Mouse (Mus musculus): ENCODE measurements around the gene Foxd1.

Gene Foxd1

DNA sequence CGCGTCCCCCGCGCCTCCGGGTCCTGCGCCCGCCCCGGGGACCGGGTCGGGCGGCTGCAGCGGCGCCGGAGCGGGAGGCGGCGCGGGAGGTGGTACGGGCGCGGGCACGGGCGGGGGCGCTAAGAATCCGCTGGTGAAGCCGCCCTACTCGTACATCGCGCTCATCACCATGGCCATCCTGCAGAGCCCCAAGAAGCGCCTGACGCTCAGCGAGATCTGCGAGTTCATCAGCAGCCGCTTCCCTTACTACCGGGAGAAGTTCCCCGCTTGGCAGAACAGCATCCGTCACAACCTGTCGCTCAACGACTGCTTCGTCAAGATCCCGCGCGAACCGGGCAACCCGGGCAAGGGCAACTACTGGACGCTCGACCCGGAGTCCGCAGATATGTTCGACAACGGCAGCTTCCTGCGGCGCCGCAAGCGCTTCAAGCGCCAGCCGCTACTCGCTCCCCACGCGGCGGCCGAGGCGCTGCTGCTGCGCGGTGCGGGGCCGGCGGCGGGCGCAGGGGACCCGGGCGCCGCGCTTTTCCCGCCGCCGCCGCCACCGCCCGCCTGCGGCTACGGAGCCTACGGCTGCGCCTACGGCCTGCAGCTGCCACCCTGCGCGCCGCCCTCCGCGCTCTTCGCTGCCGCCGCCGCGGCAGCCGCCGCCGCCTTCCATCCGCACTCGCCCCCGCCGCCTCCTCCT is 973 bp downstream of the Foxd1 start:
- DNase-seq (ENCODE audit: low read depth in 2 of 2, low spot score in 2 of 2), result no peak

DNA sequence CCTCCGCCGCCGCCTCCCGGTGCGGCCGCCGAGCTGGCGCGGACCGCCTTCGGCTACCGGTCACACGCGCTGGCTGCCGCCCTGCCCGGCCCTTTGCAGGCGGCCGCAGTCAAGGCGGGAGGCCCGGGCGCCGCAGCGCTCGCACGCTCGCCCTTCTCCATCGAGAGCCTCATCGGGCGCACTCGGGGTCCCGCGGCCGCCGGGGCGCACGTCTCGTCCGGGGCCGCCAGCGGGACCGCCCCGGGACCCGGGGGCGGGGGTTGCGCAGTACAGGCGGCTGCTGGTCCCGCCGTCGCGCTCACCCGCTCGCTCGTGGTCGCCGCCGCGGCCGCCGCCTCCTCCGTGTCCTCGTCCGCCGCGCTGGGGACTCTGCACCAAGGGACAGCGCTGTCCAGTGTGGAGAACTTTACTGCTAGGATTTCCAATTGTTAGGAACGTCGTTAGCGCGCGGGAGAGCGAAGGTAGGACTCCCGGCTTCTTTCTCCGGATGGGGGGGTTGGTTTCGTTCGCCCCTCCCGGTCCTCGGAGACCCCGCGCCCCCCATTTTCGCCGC is 1.6 kb downstream of the Foxd1 start:
- no peak for DNase-seq (ENCODE audit: low read depth in 2 of 2, low spot score in 2 of 2)

DNA sequence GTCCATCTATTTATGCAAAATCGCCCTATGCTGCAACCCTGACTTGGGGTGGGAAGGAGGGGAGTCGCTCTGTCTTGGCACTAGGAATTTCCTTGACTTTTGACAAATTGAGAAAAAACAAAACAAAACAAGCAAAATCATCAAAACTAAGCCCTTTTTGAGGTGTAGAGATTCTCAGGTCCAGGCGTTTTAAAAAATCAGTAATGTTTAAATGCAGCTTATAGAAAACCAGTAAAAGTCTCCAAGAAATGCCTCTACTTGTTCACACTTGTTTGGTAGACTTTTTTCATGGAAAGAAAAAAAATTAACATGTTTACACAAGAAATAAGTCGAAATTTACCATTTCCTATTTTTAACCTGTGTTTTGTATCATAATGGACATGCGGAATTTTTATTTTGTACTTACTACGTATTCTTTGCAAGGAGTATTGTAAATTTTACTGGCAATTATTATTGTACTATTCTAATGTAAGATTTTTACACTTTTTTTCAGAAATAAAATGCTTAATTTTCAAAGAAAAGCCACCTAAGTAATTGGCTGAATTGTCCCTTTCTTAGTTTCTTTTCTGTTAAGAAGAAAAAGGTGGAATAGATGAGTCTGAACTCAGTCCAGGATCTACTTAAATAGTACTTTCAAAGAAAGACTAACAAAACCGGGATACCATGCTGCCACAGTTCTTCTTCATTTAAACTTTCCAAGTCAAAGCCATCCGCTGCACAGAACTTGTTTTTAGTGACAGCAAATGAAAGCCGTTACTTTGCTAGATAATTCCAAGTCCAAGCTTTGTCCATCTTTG is 2.3 kb downstream of the Foxd1 start:
- no peak for DNase-seq (ENCODE audit: low read depth in 2 of 2, low spot score in 2 of 2)

DNA sequence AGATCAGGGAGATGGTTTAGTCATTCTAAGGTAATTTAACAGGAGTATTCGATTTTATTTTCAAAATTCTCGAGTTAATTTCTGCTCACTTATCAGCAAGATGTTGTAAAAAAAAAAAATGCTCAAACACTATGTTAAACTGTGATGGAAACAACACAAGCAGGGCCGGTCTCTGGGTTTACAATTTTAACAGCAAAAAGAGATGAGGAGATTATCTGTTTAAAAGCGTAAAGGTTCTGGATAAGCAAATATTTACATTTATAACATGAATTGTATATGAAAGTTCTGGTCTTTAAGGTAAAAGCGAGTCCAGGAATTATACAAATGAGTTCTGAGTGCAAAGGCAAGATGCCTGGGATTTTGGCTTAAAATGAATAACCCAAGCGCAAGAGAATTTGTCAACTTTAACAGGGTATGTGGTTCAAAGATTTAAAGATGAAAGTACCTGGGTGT is 3.0 kb downstream of the Foxd1 start:
- no peak for DNase-seq (ENCODE audit: low read depth in 2 of 2, low spot score in 2 of 2)

DNA sequence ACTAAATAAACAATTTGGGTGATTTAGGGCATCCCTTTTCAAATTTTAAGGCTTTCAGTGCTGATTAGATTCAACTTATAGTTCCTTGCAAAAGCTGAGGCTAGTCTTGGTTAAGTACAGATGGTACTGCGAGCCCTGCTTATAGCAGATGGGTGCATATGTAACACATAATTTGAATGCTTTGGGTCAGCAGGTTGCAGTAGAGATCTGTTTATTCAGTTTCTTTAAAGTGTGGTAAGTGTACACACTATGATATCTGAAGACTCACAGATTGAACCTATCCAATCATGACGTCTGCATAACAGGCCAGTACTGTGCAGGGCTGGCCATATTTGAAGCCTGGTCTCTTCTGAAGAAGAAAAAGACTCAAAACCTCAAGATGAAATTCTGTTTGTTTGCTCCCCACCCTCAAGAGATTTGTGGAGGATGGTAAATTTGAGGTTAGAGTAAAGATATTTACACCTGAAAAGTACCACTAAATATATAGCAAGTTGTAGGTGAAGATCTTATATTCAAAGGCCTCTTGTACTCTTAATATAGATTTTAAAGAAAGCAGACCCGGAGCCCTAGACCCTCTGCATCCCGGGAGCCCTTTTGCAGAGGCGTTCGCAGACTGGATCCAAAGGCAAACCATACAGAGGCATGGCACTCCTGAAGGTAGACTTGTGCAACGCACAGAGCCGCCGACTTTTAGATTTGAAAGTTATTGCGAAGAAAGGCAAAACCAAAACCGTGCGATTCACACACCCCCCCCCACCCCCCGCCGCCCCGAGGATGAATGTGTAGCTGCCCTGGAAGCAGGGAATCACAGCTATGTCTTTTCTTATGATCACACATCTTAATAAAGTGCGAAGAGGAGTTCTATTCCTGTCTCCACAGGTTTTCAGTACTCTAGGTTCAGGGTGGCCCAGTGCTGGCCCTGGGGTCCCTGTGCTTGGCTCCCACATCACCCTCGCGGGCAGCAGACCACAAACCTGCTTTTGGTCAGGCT is 3.7 kb downstream of the Foxd1 start:
- no peak for DNase-seq (ENCODE audit: low read depth in 2 of 2, low spot score in 2 of 2)

DNA sequence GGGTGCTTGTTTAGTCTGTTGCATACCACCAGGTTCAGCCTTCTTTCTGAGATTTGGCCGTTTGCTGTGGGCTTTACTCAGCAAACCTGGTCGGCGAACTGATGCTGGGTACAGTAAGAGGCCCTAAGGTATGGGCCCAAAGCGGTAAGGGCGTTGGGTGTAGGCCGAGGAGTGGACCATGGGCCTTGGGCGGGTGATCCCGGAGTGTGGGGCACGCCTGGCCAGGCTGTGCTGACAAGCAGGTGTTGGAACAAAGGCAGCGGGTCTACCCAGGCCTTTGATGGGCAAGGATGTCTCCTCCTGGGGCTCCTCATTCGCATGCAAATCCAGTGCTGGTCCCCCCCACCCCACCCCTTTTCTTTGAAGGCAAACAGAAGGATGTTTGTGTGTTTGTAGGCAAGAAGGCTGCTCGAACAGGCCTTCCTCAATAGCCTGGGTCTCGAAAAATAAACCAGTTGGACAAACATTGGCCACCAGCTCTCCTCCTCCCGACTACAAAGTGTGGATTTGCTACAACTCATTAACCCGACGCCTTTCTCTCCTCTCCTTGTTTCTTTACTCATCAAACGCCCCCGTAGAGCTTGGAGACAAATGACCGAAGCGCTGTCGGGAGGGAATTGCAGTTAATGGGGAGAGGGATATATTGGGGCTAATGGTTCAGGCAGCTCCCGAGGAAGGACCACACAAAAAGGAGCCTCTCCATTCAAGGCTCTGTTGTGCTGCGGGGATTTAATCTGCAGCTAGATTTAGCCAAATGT is 4.6 kb downstream of the Foxd1 start:
- no peak for DNase-seq (ENCODE audit: low read depth in 2 of 2, low spot score in 2 of 2)

DNA sequence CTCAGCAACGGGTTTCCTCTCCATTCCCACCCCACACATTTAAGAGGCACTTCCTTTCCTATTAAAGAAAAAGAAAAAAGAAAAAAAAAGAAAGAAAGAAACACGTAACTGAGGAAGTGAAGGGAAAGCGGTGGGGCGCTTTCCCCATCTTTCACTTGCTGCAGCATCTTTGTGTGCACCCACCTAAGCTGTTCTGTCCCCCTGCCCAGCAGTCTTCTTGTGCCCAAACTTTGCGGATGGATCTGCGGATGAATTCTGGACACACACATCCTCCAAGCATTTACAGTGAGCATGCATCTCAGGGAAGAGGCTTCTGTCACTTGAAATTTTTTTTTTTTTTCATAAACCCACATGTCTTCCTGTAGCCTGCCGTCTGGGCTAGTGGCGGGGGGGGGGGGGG is 5.3 kb downstream of the Foxd1 start:
- no peak for DNase-seq (ENCODE audit: low read depth in 2 of 2, low spot score in 2 of 2)

DNA sequence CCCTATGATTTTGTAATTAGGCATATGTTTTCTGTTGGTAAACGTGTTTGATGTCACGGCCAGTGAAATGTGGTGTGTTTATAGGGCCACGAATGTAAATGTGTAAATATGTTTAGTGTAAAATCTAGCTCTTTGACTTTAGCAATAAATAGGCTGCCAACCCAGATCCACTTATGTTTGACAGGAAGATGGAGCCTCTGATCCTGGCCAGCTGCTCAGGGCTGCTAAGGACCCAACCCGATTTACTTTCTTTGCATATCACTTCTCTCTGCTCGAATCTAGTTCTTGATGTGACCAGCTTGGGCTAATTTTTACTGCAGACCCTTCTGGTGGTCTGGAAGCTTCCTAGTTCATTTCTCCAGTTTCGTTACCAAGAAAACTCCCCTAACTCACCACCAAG is 6.3 kb downstream of the Foxd1 start:
- DNase-seq (ENCODE audit: low read depth in 2 of 2, low spot score in 2 of 2), result no peak

DNA sequence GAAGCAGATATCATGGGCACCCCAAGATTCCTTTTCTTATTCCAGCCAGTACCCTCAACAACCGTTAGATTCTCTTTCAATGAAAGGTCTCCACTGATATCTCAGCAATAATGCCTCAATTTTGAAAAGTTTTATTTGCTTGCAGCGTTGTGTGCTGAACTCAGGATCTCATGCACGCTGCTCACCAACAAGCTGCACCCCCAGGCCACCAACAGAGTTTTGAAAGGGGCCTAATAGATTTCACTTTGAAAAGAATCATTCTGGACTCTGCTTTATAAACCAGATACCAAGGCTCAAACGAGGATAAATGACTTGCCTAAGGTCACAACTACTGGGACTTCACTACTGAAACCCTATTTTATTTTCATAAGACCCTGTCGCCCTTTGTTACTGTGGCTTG is 7.1 kb downstream of the Foxd1 start:
- DNase-seq (ENCODE audit: low read depth in 2 of 2, low spot score in 2 of 2), result no peak

DNA sequence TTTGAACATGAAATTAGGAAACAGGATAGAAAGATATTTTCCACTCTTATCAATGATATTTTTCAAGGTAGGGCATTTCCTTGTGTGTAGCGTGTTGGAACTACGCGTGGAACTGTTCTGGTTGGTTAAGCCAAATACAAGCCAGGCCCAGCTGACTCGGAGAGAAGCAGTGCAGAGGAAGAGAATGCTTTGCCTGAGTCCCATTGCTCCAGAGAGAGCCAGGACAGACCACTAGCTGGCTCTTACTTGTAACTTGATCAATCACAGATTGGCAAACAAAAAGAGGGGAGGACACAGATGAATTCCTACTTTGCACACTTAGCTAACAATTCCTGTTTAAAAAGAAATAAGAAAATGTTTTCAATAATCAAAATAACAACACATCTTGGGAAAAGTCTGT is 9.0 kb downstream of the Foxd1 start:
- no peak for DNase-seq (ENCODE audit: low read depth in 2 of 2, low spot score in 2 of 2)

DNA sequence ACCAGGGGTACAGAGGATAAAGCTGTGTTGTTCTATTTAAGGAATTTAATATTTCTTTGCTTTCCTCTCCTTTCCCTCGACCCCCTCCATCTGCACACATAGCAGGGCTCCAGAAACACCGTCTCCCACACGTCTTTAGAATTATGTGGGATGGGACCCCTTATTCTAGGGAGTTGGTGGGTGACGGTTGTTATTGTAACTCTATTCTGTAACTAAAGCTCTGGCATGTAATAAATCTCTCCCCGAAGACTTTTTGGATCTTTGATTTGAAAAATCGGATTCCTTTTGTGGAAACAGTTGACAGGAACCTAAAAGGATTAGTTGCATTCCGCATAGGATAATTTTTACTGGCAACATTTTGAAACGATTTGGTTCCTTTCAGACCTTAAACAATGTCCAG is 11.0 kb downstream of the Foxd1 start:
- no peak for DNase-seq (ENCODE audit: low read depth in 2 of 2, low spot score in 2 of 2)

DNA sequence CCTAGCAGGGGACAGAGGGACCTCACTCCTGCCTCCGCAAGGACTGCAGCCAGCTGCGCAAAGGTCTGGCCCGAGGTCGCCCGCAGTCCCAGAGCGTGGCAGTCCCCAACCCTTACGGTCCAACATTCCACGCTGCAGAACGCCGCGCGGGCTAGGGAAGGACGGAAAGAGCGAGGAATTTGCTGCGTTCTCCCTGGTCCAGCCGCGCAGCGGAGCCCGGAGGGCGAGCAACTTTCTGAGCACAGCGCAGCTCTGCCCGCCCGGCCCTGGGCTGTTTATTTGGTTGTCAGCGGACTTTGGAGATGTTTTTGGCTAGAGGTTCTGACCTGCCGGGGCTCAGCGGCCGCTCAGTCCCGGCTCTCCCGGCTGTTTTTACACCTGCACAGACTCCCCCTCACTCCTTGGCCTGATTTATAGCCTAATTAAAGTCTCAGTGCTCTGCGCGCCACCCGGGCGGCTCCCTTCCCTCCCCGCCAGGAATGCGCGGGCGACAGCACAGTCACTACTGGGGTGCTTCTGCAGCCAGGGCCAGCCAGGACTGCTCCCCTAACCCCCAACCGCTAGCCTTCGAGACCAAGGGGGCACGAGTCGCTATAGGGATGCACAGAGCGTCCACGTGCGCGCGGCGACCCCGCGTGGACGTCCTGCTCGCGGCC is 11.9 kb downstream of the Foxd1 start:
- DNase-seq (ENCODE audit: low read depth in 2 of 2, low spot score in 2 of 2), result no peak

DNA sequence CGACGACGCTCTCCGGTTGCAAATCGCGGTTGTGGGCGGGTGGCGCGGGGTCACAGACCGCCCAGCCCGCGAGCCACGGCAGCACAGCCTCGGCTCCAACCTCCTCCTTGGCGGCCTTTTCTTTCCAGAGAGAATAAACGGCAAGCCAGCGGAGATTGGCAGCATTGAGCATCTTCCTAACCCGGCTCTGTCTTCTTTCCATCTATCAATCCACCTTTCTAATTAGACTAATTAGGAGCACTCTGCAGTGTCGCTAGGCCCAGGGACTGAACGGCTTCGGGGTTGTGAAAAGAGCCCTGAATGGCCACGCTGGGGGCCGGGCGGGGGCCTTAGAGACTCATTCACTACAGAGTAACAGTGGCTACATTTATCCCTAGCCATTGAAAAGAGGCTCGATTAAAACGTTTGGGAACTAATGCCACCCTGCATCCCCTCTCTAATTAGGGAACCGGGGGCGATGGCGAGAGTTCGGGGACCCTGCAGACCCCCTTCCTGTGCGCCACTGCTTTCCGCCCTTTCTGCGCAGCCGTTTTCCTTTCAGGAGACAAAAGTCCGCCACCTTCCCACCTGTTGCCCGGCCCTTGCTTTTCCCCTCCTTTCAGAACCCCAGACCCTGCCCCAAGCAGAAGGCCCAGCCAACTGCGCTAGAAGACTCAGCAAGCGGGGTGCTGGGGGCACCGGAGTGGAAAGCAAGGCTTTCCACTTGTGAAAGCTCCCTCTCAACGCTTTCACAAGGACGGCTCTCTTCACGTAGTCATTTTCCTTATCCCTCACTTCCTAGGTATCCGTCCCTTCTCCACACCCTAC is 12.6 kb downstream of the Foxd1 start:
- DNase-seq (ENCODE audit: low read depth in 2 of 2, low spot score in 2 of 2), result no peak

DNA sequence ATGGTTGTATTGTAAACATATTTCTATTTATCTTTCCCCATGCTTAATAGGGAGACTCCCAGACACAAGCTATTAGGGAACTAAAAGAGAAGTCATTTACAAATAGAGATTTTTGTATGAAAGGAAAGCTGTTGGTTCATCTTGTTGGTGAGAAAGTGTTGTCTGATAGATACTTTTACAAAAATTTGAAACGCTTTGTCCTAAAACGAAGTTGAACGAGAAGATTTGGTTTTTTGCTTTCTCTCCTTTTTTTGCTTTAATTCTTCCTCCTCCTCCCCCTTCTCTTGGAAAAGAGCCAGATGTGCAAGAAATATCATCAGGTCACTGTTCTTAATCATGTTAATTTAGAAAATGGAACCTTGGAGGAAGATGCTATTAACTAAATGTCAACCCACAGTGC is 13.6 kb downstream of the Foxd1 start:
- no peak for DNase-seq (ENCODE audit: low read depth in 2 of 2, low spot score in 2 of 2)

DNA sequence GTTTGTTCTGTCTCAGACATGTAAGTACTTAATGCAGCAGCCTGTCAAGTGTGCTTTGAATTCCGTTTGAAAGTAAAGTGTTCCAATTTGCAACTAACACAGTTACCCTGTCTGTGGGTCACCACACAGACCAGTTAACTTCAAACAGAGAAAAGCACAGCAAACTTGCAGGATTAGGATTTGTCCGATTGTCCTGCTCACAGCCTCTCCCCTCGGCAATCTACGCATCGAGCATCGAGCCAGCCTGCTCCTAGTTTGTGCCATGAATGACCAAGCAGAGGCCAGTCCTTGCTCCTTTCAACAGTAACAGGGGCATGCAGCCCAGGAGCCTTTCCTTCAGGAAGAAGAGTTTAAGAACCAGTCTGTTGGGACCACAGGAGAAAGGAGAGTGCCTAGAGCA is 15.0 kb downstream of the Foxd1 start:
- no peak for DNase-seq (ENCODE audit: low read depth in 2 of 2, low spot score in 2 of 2)

DNA sequence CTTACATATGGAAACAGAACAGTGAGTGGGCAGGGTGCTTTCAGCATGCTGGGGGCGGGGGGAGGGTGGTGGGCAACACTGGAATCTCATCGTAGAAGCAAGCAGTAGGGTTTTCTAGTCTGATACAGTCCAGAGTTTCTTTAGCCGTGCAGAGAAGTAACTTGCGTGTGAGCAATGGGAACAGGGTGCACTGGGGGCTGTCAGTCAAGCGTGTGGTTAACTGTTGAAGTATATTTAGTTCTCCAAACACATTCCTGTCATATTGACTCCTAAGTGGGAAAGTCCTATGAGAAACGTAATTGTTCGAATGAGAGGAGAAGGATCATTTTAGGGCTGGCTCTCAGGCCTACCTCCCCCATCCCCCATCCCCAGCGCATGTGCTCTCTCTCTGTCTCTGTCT is 20.5 kb downstream of the Foxd1 start:
- DNase-seq (ENCODE audit: low read depth in 2 of 2, low spot score in 2 of 2), result no peak

DNA sequence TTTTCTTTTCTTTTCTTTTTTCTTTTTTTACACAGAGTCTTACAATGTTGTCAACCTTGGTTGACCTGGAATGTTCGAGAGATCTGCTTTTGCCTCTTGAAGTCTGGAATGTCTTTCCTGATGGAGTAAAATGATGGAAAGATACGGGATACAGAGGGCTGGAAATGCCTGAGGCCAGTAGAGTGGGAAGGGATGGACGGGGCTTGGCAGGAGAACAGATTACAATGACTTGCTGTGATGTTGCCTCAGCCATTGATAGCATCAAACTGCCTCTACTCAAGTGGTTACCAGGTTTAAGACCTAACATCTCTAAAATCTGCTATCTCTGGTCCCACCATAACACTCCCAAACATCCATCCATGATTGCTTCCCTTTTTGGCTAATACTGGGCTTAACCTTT is 20.9 kb downstream of the Foxd1 start:
- no peak for DNase-seq (ENCODE audit: low read depth in 2 of 2, low spot score in 2 of 2)

DNA sequence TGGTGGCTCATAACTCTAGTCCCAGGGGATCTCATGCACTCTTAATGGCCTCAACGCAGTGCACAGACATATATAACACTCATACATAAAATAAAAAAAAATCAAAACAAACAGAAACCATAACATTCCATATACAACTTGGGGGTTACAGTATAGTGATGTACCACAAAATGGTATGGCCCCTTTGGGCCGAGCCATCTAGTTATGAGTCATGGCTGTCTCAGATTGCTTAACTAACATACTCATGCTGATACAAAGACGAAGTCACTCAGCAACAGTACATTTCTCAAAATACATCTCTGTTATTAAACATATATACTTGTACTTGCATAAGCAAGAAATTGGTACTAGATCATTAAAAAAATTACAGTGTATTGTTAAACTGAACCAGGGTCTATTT is 23.7 kb downstream of the Foxd1 start:
- DNase-seq (ENCODE audit: low read depth in 2 of 2, low spot score in 2 of 2), result no peak

DNA sequence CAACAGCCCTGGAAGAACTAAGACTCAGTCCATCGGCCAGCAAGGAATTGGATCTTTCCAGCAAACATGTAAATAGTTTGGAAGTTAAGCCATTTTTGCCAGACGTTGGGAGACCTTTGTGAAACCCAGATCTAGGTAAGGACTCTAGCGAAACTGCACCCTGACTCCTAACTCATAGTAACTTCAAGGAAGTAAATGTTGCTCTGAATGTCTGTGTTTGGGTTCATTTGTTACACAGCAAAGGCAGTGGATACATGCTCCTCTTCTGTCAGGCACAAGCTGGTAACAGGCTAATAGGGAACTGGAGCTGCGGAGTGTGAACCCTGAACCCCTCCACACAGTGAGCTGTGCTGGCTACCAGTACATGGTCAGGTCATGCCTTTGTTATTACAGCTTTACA is 28.7 kb downstream of the Foxd1 start:
- DNase-seq (ENCODE audit: low read depth in 2 of 2, low spot score in 2 of 2), result no peak
